Mouse (Mus musculus): Measurements from ENCODE around the gene Ripor1. TPM values are rescaled to one million over a fixed set of nuclear protein-coding genes. Genes with fewer than 3 reads are reported as not detected.

The Ripor1 gene
- polyA plus RNA-seq, 1 experiment from 2014 or later = 7.2 TPM

GRCm38 (mm10) chr8:105618279-105618634 lies 13.2 kb downstream of the Ripor1 start:
- DNase-seq = no peak
- no peak overlapping the region for H3K4me3 ChIP-seq (replicated peaks)
- no peak overlapping the region for H3K4me2 ChIP-seq
- ATAC-seq (ENCODE audit: low read depth) = no peak
- H3K9ac ChIP-seq = no peak overlapping the region
- H3K9me3 ChIP-seq (replicated peaks) = no peaks in the 10 kb centered on the region
- H3K27ac ChIP-seq = no peak overlapping the region
- H3K36me3 ChIP-seq = peaks cover 79% of the 10 kb centered on the region
- H3K4me1 ChIP-seq (replicated peaks) = peaks cover 33% of the 10 kb centered on the region
- H3K27me3 ChIP-seq = peaks cover 11% of the 10 kb centered on the region
- WGBS (ENCODE audit: insufficient replicate concordance) = 86% methylated on average over 5 of the region's 5 CpGs

- no peak overlapping the region for H3K4me3 ChIP-seq (replicated peaks)
- H3K4me1 ChIP-seq (replicated peaks) = peaks cover 32% of the 10 kb centered on the region
- H3K4me2 ChIP-seq = no peak overlapping the region
- no peak overlapping the region for H3K9ac ChIP-seq
- H3K27me3 ChIP-seq = peaks cover 6% of the 10 kb centered on the region
- DNase-seq (no peak), ATAC-seq (ENCODE audit: low read depth) (no peak)
- H3K9me3 ChIP-seq (replicated peaks) = no peaks in the 10 kb centered on the region
- H3K36me3 ChIP-seq = peaks cover 79% of the 10 kb centered on the region
- 86% methylated on average over 19 of the region's 19 CpGs for WGBS (ENCODE audit: insufficient replicate concordance)
- H3K27ac ChIP-seq = no peak overlapping the region
Observed at GRCm38 (mm10) chr8:105618892-105619591, 14.0 kb downstream of the Ripor1 start.

GRCm38 (mm10) chr8:105620211-105620610 lies 15.2 kb downstream of the Ripor1 start:
- ATAC-seq (ENCODE audit: low read depth) (no peak), DNase-seq (no peak)
- Histone ChIP-seq H3K4me3 (replicated peaks) (no peak overlapping the region), H3K9me3 (replicated peaks) (no peaks in the 10 kb centered on the region), H3K36me3 (peaks cover 73% of the 10 kb centered on the region), H3K9ac (peak overlapping the region; percentile 17; the same call in 1 of the 2 replicates), H3K27me3 (no peaks in the 10 kb centered on the region), H3K27ac (no peak overlapping the region), H3K4me2 (no peak overlapping the region), H3K4me1 (replicated peaks) (peaks cover 21% of the 10 kb centered on the region)
- WGBS (ENCODE audit: insufficient replicate concordance) = 81% methylated on average over 19 of the region's 19 CpGs

- no peaks in the 10 kb centered on the region for H3K9me3 ChIP-seq (replicated peaks)
- H3K9ac ChIP-seq = no peak overlapping the region
- no peaks in the 10 kb centered on the region for H3K27me3 ChIP-seq
- H3K36me3 ChIP-seq = peaks cover 64% of the 10 kb centered on the region
- no peak overlapping the region for H3K4me2 ChIP-seq
- H3K27ac ChIP-seq = no peak overlapping the region
- peaks cover 21% of the 10 kb centered on the region for H3K4me1 ChIP-seq (replicated peaks)
- WGBS (ENCODE audit: insufficient replicate concordance) = 81% methylated on average over 21 of the region's 21 CpGs
- ATAC-seq (ENCODE audit: low read depth) (no peak), DNase-seq (no peak)
- H3K4me3 ChIP-seq (replicated peaks) = no peak overlapping the region
Observed at GRCm38 (mm10) chr8:105620946-105621720, 16.1 kb downstream of the Ripor1 start.

GRCm38 (mm10) chr8:105621841-105622240 lies 16.8 kb downstream of the Ripor1 start:
- Histone ChIP-seq H3K4me2 (no peak overlapping the region), H3K9me3 (replicated peaks) (no peaks in the 10 kb centered on the region), H3K27me3 (no peaks in the 10 kb centered on the region), H3K9ac (no peak overlapping the region), H3K4me3 (replicated peaks) (no peak overlapping the region), H3K4me1 (replicated peaks) (peaks cover 21% of the 10 kb centered on the region), H3K36me3 (peaks cover 58% of the 10 kb centered on the region), H3K27ac (no peak overlapping the region)
- 76% methylated on average over 4 of the region's 4 CpGs for WGBS (ENCODE audit: insufficient replicate concordance)
- DNase-seq (no peak), ATAC-seq (ENCODE audit: low read depth) (no peak)

- peaks cover 21% of the 10 kb centered on the region for H3K4me1 ChIP-seq (replicated peaks)
- no peak overlapping the region for H3K9ac ChIP-seq
- ATAC-seq (ENCODE audit: low read depth) = peak; percentile 85
- 6% methylated on average over 8 of the region's 8 CpGs for WGBS (ENCODE audit: insufficient replicate concordance)
- no peaks in the 10 kb centered on the region for H3K9me3 ChIP-seq (replicated peaks)
- peak; percentile 81 for DNase-seq
- no peak overlapping the region for H3K27ac ChIP-seq
- no peaks in the 10 kb centered on the region for H3K27me3 ChIP-seq
- H3K4me2 ChIP-seq = no peak overlapping the region
- no peak overlapping the region for H3K4me3 ChIP-seq (replicated peaks)
- peaks cover 51% of the 10 kb centered on the region for H3K36me3 ChIP-seq
Observed at GRCm38 (mm10) chr8:105622421-105622920, 17.4 kb downstream of the Ripor1 start.

- Histone ChIP-seq H3K9me3 (replicated peaks) (no peaks in the 10 kb centered on the region), H3K4me3 (replicated peaks) (no peak overlapping the region), H3K4me1 (replicated peaks) (peaks cover 21% of the 10 kb centered on the region), H3K4me2 (no peak overlapping the region), H3K9ac (no peak overlapping the region; the same call in 1 of the 2 replicates), H3K27ac (no peak overlapping the region), H3K36me3 (peaks cover 45% of the 10 kb centered on the region), H3K27me3 (no peaks in the 10 kb centered on the region)
- WGBS (ENCODE audit: insufficient replicate concordance) = 37% methylated on average over 5 of the region's 5 CpGs
- DNase-seq (no peak), ATAC-seq (ENCODE audit: low read depth) (no peak)
Observed at GRCm38 (mm10) chr8:105623118-105623517, 18.1 kb downstream of the Ripor1 start.

- Histone ChIP-seq H3K27me3 (no peaks in the 10 kb centered on the region), H3K4me3 (replicated peaks) (no peak overlapping the region), H3K4me2 (no peak overlapping the region), H3K9me3 (replicated peaks) (no peaks in the 10 kb centered on the region), H3K9ac (no peak overlapping the region), H3K36me3 (peaks cover 38% of the 10 kb centered on the region), H3K27ac (0 out of 2 replicates have a peak overlapping the region, but pooled peaks have one; percentile 9), H3K4me1 (replicated peaks) (peaks cover 21% of the 10 kb centered on the region)
- no peak for DNase-seq
- WGBS (ENCODE audit: insufficient replicate concordance) = 68% methylated on average over 7 of the region's 7 CpGs
- ATAC-seq (ENCODE audit: low read depth) = no peak
Observed at GRCm38 (mm10) chr8:105623679-105624245, 18.7 kb downstream of the Ripor1 start.

- H3K9me3 ChIP-seq (replicated peaks) = no peaks in the 10 kb centered on the region
- H3K36me3 ChIP-seq = peaks cover 32% of the 10 kb centered on the region
- no peak overlapping the region for H3K4me2 ChIP-seq
- H3K27me3 ChIP-seq = no peaks in the 10 kb centered on the region
- H3K4me3 ChIP-seq (replicated peaks) = no peak overlapping the region
- H3K9ac ChIP-seq = no peak overlapping the region
- ATAC-seq (ENCODE audit: low read depth) (no peak), DNase-seq (no peak)
- WGBS (ENCODE audit: insufficient replicate concordance) = 59% methylated on average over 3 of the region's 3 CpGs
- H3K4me1 ChIP-seq (replicated peaks) = peaks cover 21% of the 10 kb centered on the region
- no peak overlapping the region for H3K27ac ChIP-seq
Observed at GRCm38 (mm10) chr8:105624401-105624800, 19.3 kb downstream of the Ripor1 start.

- H3K27ac ChIP-seq = no peak overlapping the region
- no peak for ATAC-seq (ENCODE audit: low read depth)
- no peak for DNase-seq
- H3K36me3 ChIP-seq = peaks cover 28% of the 10 kb centered on the region
- H3K9me3 ChIP-seq (replicated peaks) = no peaks in the 10 kb centered on the region
- no peak overlapping the region for H3K4me2 ChIP-seq
- no peak overlapping the region for H3K9ac ChIP-seq
- H3K27me3 ChIP-seq = no peaks in the 10 kb centered on the region
- H3K4me3 ChIP-seq (replicated peaks) = no peak overlapping the region
- 80% methylated on average over 1 of the region's 1 CpGs for WGBS (ENCODE audit: insufficient replicate concordance)
- peaks cover 21% of the 10 kb centered on the region for H3K4me1 ChIP-seq (replicated peaks)
Observed at GRCm38 (mm10) chr8:105624831-105625230, 19.8 kb downstream of the Ripor1 start.

- H3K4me2 ChIP-seq = no peak overlapping the region
- H3K4me1 ChIP-seq (replicated peaks) = peaks cover 21% of the 10 kb centered on the region
- ATAC-seq (ENCODE audit: low read depth) = no peak
- H3K27ac ChIP-seq = no peak overlapping the region
- WGBS (ENCODE audit: insufficient replicate concordance) = 81% methylated on average over 1 of the region's 1 CpGs
- no peak overlapping the region for H3K4me3 ChIP-seq (replicated peaks)
- no peak for DNase-seq
- no peaks in the 10 kb centered on the region for H3K27me3 ChIP-seq
- H3K9ac ChIP-seq = no peak overlapping the region
- no peaks in the 10 kb centered on the region for H3K9me3 ChIP-seq (replicated peaks)
- H3K36me3 ChIP-seq = peaks cover 15% of the 10 kb centered on the region
Observed at GRCm38 (mm10) chr8:105626086-105626485, 21.0 kb downstream of the Ripor1 start.

Measured in liver, embryonic 13.5 days (tissue).